Mouse (Mus musculus): ENCODE data around the gene Rcor1. TPM values are rescaled to one million over a fixed set of nuclear protein-coding genes. Genes with fewer than 3 reads are reported as not detected.

Gene Rcor1
- total RNA-seq, 2 experiments from 2014 or later: 14.7 to 15.0 TPM

DNA sequence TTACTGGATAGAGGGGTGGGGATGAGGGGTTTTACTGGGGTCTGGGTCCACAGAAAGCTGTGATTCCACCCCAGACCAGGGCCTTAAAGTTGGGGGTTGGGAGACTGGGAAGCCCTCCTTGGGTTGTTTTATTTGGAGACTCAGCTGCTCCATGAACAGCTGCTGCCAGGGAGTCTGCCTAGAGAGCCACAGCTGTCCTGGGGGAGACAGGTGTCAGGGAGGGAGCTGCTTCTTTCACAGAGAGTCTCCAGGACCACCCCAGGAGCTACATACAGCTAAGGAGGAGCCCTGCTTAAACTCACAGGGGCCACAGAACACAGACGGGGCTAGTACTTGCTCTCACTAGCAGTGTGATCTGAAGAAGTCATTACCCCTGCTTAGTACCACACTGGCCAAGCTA is 18.0 kb upstream of the Rcor1 start:
- DNase-seq: no peak

DNA sequence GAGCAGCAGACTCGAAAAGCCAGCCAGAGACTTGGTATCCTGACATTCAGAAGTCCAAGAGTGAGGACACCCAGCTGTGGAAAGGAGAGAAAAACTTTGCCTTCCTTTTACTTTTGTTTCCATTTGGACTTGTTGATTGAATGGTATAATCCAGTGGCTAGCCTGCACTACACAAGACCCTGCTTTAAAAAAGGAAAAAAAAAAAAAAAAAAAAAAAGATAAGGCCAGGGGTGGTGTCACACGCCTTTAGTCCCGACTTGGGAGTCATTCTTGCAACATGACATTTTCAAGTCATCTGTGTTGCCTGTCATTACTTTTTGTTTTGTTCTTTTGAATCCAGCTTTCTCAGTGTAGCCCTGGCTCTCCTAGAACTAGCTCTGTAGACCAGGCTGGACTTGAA is 17.6 kb upstream of the Rcor1 start:
- DNase-seq: no peak

DNA sequence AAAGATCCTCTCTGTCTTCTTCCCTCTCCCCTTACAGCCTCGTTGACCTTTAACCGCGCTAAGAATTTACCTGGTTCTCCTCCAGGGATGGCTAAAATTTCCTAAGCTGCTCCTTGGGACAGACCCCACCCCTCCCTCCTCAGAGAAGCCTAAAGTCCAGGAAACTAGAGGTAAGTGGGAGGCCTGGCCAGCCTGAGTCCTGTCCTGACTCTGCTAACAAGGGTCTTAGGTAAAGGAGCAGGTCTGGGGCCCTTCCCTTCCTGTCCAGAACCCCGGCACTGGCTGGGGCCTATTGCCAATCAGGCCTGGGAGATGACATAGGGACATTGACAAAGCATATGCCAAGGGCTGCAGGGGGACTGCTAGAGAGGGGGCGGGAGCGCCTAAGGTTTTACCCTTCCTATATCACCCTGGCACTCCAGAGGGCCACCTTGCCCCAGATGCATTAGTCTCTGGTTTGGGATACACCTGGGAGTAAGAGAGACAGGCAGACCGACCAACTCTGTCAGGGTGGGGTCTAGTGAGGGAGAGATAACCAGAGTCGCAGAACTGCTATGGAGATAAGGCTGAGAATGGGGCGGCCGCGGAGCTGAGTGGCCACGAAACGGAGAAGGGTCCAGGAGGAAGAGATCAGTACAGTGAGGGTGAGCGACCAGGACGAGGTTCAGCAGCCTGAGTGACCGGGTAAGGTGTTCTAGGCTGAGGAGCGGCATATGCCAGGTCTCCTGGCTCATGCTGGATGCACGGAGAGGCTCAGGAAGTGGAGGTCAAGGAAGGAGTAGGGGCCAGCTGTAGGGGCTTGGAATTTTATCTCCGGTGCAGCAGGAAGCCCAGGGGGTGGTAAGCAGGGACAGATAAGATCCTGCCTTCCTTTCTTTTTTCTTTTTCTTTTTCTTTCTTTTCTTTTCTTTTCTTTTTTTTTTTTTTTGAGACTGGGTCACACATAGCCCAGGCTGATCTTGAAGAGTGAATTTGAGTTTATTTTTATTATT is 10.7 kb upstream of the Rcor1 start:
- DNase-seq: no peak

DNA sequence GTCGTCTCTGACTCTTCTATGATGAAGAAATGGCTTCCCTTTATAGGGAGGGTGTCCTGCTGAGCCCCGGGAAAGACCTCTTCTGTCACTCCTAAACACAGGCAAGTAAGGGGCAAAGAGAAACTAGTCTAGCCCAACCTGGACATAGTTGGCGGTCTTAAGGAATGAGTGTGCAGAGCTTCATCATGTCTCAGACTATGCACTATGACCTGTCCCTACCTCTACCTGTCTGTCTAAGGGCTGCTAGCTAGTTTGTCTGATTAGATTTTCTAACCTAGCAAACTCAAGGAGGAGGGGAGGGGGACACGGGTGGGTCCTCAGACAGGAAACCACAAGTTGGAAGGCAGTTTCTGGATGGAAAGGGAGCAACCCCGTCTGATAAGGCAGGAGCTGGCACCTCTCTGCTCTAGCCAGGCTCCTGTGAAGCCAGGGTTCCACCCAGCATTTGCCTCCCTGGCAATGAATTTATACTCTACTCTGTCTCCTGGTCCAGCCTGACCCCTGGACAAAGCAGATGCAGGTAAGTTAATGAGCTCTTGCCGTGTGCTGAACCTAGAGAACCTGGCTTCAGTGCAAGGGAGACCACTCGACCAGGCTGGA is 9.8 kb upstream of the Rcor1 start:
- no peak for DNase-seq

DNA sequence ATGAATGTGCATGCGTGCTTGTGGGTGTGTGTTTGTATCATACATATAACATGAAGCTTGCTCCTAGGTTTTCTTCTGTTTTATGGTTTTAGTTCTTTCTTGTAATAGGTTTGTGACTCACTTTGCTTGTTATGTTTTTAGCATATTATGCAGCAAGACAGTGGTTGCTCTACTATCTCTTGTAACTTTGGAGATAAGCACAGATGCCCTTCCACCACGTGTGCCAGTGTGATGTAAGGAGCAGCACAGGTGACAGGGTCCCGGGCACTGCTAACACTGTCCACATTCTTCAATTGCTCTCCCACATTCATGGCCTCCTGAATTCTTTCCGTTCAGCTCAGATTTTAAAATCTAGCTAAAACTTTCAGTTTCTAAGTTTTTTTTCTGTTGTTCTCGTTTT is 6.3 kb upstream of the Rcor1 start:
- no peak for DNase-seq

DNA sequence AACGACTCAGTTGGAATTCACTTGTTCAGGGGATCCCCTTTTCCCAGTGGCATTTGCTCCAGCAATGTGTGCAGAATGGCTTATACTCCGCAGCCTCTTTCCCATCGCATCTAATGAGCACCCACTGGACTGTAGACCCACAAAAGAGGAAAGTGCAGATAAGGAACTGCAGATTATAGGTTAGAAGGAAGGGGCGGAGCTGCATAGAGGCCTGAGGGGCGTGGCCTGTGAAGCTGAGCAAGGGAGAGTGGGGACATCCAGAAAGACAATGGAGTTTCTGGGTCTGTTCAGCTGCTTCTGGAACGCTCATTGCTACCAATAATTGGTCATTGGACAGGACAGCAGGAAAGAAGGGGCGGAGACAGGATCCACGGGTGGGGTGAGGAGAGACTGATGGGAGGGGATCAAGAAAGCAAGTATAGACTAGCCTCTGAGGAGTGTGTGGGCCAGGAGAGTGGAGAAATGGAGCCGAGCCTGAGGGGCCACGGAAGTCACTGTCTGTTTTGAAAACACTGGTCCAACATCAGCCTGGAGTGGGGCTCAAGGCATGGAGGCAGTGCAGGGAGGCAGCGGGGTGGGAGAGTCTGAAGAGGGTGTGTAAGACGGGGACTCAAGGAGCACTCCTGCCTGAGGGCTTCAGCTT is 3.8 kb upstream of the Rcor1 start:
- DNase-seq: peak; percentile 28 to 44

DNA sequence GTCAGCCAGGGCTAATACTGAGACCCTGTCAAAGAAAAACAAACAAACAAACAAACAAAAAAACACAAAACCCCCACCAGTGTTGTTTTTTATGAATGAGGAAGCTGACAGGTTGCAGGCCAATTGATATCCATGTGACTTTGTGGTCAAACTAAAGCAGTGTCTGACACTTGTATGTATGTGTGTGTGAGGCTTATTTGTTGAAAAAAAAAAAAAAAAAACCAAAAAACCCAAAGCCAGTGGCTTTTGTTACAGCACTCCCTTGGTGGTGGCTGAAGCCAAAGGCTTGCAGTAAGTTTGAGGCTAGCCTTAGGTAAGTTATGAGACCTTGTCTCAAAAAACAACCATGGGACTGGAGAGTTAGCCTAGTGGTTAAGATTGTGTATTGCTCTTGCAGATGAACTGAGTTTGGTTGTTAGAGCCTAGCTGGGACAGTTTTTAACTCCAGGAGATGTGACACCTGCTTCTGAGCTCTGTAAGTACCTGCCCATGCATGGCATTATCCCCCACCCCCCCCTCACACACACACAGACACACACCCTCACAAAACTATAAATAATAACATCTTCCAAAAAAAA is 2.9 kb upstream of the Rcor1 start:
- DNase-seq: no peak

DNA sequence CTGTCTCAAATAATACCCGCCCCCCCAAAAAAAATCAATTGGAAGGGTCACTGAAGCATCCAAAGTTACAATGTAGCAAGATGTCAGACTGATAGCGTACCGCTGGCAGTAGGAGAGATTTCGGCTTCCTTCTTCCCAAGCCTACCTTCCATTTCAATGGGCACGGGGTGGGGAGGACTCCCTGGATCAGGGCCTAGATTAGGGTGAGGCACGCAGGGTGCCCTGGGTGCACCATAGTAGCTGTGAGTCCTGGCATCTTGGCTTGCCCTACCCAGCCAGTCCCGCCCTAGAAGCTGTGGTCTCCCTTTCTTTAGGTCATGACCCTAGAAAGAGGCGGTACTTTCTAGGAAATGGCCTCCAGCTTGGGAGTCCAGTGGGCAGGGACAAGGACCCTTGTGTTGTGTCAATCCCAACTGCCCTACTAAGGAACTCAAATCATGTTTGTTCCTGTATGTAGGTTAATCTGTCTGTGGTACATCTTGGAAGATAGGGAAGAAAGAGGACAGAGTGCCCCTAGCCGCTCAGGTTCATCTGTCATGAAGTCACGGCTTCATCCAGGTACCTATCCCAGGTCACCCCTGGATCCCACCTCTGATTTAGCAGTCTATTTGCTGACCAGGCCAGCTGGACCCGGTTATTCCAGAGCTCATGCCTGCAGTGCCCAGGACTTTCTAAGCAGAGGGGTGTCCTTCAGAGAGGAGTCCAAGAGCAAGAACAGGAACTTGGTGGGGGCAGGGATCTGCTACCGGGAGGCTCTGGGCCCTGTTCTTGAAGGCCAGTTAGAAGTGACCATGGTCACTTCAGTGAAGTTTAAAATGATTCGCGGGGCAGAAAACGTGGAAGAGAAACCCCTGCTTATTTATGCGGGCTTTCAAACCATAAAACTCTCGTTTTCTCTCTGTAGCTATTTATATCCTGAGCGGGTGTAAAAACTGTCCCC is 1.6 kb upstream of the Rcor1 start:
- DNase-seq: peak; percentile 50 to 57

DNA sequence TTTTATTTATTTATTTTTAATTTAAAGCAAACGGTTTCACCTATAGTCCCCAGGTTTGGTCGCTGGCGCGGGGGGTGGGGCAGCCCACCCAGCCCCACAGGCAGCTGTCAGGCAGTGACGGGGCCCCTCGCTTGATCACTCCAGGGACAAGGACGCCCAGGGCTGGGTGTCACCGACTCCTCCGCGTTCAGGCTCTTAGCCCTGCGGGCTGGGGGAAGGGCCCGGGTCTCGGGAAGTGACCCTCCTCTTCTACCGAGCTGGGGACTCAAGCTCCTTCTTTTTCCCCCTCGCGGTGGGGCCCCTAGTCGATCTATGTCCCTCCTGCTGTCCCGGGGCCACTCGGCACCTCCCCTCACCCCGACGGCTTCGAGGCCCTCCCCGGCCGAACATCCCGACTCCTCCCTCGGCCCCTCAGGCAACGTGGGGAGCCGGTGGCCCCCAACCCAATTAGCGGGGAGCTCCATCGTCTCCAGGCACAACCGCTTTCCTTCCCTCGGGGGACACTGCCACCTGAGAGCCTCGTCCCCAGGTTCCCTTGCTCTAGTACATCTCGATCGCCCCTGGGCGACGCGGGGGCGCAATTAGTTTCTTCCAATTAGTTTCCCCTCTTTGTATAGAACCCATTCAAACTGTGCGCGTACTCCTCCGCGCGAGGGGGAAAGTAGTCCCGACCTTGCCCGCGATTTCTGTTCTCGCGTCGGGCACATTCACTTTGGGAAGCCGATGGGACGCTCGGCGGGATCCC is 748 bp upstream of the Rcor1 start:
- peak; percentile 49 to 91 for DNase-seq

DNA sequence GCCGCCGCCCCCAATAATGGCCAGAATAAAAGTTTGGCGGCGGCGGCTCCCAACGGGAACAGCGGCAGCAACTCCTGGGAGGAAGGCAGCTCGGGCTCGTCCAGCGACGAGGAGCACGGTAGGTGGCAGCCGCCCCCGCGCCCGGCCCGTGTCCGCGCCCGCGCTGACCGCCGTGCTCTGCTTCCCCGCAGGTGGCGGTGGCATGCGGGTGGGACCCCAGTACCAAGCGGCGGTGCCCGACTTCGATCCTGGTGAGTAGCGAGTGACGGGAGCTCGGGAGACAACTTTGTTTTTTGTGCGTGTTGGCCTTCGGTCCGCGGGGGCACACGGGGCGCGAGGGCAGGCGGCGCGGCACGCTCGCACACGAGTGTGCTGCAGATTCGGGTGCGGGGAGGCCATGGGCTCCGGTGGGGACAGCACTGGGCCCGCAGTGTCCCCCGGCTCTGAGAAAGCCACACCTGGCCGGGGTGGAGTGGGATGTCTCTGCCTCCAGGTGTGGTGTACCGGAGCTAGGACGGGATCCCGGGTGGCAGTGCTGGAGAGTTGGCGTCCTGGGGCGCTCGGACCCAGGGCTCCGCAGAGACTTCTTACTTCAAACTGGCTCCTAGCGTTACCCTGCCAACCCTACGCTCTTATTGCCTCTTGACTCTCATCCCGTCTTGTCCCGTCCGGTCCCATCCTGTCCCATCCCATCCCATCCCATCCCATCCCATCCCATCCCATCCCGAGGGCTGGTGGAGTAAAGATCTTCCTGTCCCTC is 800 bp downstream of the Rcor1 start:
- DNase-seq: peak; percentile 42 to 59

DNA sequence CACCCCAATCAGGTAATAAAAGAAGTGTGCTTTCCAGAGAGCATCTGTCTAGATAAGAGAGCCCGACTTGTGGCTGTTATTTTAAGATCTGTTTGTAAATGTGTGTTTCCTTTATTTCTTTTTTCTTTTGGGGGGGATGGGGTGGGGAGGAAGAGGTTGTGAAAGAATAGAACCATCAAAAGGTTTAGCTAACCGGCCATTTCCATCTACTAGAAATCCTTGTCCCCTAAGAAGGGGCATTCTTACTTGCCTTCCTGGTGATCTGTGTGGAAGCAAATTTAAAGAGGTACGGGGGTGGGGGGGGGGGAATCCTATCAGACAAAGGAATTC is 1.3 kb downstream of the Rcor1 start:
- DNase-seq: no peak

DNA sequence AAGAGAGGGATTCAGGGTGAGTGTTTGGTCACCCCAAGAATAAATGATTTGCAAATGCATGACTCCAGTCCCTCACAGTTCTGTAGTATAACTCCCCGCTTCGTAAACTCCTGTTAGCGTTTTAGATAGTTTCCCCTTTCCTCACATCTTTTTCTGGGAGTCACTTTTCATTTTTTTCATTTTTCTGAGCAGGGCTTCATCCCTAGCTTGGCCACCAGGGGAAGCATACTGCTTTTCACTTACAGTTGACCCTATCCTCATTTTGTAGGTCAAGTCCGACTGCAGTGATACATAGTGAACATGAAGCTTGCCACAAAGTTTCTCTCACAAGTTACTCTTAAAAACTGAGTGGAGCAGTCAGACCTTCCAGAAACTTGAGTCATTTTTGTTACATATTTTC is 2.0 kb downstream of the Rcor1 start:
- DNase-seq: peak; percentile 27 to 45

DNA sequence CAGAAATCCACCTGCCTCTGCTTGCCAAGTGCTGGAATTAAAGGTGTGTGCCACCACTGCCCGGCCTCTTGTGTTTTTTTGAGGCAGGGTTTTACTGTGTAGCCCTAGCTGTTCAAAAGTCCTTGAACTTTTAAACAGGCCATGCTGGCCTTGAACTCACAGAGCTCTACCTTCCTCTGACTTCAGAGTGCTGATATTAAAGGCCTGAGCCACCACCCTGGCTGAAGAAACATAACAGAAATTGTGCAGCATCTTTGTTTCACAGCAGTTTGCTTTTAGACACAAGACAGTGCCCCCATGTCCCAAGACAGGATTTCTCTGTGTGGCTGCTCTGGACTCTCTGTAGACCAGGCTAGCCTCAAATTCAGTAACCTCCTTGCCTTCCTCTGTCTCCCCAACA is 3.2 kb downstream of the Rcor1 start:
- no peak for DNase-seq

DNA sequence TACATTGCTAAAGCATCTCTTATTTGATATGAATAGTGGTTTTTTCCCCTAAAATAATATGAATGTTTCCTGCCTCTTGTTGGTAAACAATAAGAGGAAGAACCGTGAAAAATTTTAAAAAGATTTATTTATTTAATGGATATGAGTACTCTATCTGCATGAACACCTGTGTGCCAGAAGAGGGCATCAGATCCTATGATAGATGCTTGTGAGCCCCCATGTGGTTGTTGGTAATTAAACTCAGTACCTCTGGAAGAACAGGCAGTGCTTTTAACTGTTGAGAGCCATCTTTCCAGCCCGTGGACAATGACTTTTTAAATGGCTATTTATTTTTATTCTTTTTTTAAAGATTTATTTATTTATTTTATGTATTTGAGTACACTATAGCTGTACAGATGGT is 5.7 kb downstream of the Rcor1 start:
- no peak for DNase-seq

DNA sequence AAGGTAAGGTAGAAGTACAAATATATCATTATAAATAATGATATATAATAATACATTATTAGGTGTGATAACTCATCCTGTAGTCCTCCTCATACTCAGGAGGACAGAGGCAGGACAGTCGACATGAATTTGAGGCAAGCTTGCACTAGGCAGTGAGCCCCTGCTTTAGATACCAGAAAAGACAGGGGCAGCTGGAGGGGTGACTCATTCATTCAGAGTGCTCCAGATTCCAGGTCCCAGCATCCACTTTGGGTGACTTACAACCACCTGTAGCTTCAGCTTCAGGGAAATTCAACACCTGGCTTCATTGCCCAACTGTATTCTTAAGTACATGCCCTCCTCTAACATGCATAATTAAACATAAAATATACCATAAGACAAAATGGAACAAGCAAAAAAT is 7.7 kb downstream of the Rcor1 start:
- DNase-seq: no peak

DNA sequence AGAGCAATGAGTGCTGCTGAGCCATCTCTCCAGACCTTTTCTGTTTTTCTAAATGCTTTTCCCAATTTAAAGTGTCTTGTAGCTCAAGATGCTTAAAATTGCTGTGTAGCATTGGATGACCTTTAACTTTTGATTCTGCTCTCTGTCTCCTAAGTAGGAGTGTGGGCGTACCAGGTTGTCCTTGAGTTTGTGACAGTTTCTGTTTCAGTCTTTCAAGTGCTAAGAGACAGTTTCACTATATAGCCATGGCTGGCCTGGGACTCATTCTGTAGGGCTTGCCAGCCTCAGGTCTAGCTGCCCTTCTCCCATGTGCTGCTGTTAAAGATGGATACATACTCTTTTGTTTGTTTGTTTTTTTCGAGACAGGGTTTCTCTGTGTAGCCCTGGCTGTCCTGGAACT is 9.1 kb downstream of the Rcor1 start:
- DNase-seq: no peak

DNA sequence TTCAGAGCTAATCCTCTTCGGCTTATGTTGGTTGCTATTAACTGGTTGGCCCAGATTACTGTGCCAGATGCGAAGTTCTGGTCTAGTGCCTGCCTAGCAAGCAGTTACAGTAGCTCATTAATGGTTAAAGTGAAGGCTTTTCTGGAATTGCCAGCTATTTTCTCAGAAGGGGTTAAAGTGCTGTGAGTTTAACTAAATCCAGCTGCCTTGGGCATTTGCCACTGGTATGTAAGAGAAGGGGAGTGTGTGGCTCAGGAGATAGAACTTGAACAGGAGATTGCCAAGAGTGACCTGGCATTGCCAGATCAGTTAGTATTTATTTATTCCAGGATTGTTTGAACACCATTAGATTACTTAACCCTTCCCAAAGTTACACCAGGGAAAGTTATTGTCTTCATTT is 11.1 kb downstream of the Rcor1 start:
- DNase-seq: no peak

DNA sequence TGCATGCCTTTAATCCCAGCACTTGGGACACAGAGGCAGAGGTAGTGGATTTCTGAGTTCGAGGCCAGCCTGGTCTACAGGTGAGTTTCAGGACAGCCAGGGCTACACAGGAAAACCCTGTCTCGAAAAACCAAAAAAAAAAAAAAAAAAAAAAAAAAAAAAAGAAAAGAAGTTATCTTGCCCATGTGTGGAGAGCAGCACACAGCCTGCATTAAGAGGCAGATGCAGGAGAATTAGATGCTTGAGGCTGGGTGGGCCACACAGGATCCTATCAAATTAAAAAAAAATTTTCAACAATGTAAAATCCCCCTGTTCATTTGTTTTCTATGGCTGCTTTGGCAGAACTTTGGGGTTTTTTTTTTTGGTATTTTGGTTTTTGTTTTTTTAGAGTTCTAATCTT is 24.2 kb downstream of the Rcor1 start:
- no peak for DNase-seq

DNA sequence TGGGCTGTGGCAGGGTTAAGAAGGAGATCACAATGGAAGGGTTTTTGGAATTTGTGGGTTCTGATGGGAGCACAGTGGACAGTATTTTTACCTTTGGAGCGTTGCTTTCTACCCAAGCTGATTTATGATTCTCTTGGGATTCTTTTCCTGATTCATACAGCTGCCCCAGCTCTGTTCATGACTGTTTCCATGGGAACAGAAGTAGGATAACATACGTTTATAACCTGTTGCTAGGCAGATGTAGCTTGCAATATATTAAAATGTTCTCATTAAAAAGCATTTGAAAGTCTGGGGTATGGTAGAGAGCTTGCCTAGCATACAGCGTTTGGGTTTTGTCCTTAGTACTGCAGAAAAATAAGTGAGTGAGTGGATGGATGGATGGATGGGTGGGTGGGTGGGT is 25.1 kb downstream of the Rcor1 start:
- no peak for DNase-seq

DNA sequence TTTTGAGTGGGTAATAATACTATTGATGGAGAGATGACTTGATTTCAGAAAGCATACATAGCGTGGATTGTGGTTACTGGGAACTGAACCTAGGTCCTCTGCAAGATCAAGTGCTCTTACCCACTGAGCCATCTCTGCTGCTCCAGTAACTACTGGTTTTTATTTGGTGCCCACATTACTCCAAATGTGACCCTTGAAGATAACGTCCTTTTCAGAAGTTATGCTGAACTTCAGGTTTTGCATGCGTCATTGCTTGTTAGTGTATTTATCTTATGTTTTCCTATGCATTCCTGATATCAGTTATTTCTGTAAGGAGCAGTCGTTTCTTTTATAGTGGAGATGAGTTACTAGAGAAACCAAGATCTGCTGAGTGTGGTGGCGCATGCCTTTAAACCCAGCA is 26.2 kb downstream of the Rcor1 start:
- DNase-seq: no peak

Measured in heart, adult 18-20 months (tissue).